Mouse (Mus musculus) thymus, postnatal 10 days (tissue): ENCODE data around the gene Klf4.

Source experiments
- DNase-seq, 2 experiments: peaks; one replicate each; pipeline ENCODE4 v3.0.0; 2021; ENCODE audit warnings: low spot score in 2 of 2

The Klf4 gene

DNA sequence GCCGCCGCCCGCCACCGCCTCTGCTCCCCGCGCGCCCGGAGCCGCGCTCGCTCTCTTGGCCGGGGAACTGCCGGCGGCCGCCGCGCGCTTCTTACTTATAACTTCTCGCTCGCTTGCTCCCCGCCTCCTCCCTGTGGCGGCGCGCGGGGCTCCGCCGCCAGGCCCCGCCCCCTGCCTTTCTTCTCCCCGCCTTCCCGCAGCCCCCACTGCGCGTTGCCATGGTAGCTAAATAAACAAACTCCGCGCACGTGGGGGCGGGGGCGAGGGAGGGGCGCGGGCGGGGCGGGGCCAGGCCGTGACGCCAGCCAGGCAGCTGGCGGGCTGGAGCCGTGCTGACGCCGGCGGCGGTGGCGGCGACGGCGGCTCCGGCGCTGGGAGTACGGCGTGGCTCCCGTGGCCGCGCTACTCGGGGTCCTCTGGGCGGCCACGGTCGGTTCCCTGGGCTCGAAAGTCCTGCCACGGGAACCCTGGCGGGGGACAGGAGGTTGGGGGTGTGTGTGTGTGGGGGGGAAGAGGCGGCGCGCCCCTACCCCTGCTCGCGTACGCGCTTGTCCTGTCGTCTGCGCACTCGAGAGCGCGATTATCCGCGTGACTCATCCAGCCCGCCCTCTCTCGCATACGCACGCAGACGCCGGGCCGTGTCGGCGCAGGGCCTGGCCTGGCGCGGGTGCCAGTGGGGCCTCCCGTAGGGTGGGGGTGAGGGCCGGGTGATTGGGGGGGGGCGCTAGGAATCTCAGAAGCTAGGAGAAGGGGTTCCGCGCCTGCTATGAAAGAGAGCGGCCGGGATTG is at the start of gene Klf4:
Gene Klf4 (minus strand): TSS at position 60 of the 789 bp plus-strand sequence.
- peak; percentile 89 to 96 for DNase-seq

DNA sequence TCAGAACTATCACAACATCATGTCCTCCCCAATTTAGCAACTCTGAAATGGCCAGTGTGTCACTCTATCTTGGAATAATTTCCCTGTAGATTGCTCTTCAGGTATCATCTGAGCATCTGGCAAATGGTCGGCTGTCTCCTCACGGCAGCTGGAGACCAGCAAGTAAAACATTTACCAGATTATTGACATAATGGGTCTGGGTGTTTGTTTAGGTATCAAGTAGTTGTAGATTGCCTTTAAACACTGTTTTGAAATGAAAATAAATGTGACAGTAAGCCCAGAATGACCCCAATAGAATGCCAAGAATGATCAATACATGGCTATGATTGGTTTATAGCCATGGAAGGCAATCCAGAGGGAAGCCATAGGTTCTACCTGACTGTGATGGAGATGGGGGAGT is 39.2 kb upstream of the Klf4 start:
- DNase-seq: no peak

DNA sequence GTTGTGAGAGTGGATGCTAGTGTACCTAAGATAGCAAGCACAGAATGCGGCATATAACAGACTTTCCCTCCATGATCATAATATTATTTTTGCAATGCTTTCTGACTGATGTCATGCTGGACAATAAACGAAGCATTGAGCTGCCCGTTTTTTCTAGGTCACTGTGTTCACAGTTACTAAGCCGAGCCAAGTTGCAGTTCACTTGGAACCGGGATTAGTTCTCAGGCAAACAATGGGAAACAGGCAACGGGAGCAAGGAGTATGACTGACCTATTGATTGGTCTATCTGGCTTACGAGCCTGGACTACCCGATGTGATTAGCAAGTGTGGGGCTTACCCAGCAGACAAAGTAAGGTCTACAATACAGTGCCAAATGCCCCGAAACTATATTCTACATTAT is 35.7 kb upstream of the Klf4 start:
- DNase-seq: no peak

DNA sequence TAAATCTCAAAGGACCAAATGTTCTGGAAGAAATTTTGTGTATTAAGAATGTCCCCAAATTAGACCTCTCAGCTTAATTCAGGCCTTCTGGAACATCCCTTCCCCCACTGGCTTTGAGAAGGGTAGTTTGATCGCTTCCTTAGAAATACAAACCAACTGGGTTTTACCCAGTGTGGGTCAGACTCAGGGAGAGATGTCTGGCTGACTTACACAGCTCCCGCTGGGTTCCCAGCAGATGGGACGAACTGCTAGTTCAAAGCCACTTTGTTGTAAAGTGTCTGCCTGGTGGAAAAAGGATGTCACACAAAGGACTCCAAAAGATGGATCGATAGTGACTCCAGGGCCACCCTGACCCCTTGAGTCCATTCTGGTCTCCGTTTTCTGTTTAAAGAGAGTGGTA is 35.3 kb upstream of the Klf4 start:
- DNase-seq: no peak

DNA sequence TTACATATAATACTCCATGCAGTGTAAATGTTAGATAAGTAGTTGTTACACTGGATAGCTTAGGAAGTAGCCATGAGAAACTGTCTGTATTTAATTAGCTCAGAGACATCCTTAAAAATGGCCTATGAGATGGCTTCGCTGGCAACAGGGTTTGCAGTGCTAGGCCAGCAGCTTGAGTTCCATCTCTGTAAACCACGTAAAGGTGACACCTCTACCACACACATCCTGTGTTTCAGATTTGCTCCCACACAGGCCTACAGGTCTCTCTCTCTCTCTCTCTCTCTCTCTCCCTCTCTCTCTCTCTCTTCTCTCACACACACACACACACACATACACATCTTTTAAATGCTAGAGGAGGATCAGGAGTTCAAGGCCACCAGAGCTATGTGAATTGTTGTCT is 32.1 kb upstream of the Klf4 start:
- no peak for DNase-seq

DNA sequence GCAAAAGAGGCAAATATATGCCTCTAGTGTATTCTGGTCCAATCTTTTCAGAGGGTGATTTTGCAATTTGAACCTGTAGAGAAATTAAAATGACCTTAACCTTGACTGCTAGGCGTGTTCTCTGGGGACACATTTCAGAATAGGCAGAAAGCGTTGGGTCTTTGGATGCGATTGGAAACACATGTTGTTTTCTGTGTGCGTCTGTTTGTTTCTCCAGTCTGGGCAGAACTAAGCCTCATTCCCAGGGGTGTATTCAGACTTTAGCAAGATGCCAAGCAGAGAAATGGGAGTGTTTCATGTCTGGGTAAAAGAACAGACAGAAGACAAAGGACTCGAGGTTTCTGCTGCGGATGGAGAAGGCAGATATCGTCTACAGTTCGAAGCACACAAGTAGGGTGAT is 30.8 kb upstream of the Klf4 start:
- DNase-seq: no peak

DNA sequence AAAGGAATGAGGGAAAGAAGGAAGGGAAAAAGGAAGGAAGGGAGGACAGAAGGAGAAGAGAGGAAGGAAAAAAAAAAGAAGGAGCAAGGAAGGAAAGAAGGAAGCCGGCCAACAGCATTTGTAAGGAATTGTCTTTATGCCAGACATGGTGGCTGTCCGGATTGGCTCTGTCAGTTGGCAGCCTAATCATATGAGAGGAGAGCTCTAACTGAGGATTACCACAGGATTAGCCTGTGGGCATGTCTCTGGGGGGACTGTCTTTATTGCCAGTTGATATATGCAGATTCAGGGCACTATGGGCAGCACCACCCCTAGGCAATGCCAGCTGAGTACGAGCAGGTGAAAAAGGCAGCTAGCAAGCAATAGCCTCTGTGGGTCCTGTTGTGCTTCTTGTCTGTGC is 29.8 kb upstream of the Klf4 start:
- no peak for DNase-seq

DNA sequence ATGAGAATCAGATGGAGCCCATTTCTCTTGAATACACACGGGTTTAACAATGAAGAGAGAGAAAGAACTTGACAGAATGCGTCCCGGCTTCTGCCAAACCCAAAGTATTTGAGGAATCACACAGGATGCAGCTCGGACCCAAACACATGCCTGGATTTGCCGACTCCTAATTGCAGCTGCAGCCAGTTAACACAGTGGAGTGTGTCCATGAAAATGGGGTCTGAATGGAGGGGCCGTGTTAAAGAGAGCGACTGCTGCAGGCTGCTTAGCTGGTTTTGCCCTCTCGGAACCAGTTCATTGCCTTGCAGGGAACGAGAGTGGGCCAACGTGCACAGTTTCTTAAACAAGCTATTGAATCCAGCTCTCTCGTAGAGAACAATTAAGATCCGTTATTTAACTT is 14.6 kb upstream of the Klf4 start:
- no peak for DNase-seq

DNA sequence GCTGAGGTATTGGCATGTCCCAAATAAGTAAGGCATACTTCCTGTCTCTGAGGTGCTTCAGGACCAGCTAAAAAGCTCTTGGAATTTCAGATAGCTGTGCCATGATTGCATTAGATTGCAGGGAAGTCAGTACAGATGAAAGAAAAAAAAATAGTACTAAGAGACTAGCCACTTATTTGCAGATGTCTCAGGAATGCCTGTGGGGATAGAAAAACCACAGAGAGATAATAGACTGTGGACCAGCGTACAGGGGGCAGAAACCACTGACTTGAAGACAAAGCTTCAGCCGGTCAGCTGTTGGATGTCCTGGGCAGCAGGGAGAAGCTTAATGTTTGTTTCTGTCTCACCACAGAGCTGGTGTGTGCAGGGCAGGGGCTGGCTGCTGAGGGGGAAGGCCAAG is 10.5 kb upstream of the Klf4 start:
- no peak for DNase-seq

DNA sequence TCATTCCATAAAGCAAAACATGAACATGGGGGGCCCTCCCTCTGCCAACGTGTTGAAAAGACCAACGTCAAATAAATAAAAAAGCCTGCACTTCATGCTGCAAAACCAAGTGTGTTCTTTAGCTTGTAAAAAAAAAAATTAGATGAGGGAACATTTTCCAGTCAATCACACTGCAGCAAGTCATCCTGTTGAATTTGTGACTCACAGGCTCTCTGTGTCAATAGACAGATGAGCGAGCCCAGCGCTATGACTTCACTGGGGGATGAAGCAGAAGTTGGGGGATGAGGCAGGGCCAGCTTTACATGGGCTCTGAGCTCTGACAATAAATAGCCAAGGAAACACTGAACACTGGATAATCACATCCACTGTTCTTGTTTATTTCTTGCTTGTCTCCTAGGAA is 9.4 kb upstream of the Klf4 start:
- no peak for DNase-seq

DNA sequence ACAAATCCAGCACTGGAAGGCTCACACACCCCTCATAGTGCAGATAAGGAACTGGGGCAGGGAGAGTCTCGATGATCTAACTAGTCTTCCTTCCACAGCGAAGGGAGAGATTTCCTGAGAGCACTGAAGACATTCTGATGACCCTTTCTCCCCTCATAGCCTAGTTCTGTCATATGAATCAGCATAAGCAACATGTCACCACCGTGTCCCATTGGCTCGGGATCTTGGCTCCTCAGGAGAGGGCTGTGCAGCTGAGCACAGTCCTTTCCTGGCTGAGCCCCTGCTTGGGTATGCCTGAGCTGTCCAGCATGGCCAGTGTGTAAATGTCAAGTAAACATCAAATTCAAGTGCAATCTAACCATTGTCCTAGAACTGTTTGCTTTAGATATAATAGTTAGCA is 9.0 kb upstream of the Klf4 start:
- DNase-seq: no peak

DNA sequence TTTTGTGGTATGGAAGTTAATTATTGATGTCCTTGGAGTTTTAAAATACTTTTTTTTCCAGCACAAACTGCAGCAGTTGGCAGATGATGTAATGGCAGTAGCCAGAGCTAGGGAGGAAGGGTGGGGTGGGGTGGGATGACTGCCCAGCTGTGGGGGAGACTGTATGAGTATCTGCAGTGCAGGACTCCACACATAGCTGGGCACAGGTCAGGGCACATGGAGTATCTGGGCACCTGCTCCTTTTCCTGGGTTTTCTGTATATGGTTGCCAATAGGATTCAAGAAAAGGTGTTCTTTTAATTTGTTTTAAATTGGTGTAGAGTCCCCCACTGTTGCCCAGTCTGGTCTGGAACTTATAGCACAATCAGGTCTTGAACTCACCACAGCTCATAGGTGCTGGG is 2.7 kb upstream of the Klf4 start:
- DNase-seq: no peak

DNA sequence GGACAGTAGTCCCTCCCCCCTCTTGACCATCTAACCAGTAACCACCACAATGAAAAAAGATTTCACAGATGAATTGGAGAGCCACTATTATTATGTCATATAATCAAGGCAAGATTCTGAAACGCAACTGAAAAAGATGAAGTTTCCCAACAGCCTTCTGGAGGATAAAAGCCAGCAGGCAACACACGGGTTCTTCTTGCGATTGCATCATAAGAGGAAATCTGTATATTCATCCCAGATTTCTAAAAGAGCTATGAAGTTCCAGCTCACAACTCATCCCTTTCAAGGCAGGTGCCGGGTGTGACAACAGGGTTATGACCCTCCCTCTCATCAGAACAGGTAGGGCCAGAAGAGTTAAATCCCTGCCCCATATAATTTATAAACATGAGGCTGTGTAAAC is 2.2 kb upstream of the Klf4 start:
- no peak for DNase-seq

DNA sequence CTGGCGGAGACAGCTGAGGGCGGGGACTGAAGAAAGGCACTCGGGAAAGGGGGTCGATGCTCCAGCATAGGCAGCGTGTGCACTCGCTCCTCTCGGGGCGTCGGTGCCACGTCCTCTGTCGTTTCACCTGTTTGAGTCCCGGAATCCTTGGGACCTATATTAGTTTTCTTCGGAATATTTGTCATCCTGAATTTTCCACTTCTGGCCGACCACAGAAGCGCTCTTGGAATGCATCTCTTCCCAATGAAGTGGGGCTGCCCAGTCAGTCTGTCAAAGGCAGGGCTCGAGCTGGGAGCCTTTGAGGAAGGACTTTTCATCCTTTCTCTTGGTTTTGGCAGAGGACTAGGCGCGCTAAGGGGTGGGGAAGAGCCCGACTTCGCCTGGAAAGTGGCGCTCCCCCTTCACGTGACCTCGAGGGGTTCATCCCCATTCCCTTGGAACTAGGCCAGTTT is 1.6 kb upstream of the Klf4 start:
- DNase-seq: peak in 1 of 2 experiments; percentile 7

DNA sequence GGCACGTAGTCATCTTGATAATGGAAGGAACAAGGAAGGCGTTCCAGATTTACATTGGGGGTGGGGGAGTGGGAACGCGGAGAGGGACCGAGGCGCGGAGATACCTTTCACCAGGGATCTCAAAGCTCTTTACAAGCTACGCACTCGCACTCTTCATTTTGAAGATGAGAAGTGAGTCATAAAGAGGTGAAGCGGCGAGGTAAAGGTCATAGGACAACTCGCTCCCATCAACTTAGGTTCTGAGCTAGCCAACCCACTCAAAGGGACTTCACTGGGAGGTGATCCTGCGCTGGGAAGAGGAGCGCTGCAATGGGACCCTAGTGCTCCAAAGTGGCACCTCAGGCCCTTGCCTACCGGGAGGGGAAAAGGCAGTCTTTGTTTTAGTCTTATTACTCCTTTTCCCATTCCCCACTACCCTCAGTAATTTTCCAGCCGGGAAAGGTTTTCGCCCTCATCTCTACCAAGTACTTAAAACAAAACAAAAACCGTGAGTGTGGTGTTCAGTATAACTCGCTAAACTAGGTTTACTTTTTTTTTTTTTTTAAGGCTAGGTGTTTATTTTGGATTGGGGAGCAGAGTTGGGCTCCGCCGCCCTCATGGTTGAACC is 1.0 kb upstream of the Klf4 start:
- DNase-seq: no peak

DNA sequence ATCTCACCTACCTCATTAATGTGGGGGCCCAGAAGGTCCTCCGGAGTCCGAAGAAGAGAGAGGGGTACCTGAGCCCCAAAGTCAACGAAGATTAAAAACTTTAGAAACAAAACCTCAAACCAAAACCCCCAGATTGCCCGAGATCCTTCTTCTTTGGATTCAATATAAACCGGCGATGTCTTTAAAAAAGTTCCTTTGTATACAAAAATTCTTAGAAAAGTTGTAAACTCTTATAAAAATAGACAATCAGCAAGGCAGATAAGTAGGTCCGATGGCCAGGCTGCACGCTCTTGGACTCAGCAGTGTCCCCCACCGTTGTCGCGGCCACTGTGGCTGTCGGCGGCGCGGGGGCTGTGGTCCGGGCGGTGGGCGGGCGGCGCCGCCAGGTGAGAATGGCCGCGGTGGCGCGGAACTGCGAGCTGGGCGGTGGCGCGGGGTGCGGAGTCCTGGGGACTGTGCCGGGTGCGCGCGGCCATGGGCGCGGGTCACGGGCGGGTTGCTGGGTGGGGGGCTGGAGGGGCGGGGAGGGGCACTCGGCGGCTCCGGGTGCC is 335 bp downstream of the Klf4 start:
- no peak for DNase-seq

DNA sequence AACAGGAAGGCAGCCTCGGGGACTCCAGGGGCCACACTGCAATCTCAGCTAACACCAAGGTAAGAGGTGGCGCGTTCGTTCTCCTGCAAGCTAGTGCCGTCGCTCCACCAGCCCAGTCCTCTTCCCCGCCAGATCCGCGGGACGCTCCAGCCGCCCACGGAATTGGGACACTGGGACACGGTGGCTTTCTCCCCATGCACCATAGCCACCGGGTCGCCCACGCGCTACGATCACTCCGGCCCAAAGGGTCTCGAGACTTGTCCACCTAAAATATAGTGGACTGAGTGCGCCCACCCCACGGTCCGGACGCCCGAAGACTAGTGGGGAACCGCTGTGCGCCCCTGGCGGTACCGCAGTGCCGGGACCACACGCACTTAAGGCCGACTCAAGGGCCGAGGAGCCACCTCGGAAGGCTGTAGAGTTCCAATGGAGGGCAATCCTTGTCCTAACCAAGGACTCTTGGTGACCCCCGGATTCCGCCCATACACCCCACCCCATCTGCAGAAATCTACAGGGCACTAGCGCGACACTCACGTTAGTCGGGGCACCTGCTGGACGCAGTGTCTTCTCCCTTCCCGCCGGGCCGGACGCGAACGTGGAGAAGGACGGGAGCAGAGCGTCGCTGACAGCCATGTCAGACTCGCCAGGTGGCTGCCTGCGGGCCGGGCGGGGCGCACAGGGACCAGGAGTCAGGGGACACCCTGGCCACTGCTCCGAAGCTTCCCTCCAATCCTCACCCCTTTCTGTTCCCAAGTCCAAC is 990 bp downstream of the Klf4 start:
- DNase-seq: peak; percentile 18 to 28

DNA sequence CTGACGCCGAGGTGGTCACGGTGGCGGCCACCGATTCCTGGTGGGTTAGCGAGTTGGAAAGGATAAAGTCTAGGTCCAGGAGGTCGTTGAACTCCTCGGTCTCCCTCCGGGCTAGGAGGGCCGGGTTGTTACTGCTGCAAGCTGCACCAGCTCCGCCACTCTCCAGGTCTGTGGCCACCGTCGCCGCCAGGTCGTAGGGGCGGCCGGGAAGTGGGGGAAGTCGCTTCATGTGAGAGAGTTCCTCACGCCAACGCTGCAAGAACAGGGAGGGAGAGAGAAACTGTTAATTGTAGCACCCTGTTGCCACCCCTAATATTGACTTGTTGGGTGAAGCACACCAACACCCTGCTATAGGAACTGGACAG is 1.6 kb downstream of the Klf4 start:
- DNase-seq: no peak

DNA sequence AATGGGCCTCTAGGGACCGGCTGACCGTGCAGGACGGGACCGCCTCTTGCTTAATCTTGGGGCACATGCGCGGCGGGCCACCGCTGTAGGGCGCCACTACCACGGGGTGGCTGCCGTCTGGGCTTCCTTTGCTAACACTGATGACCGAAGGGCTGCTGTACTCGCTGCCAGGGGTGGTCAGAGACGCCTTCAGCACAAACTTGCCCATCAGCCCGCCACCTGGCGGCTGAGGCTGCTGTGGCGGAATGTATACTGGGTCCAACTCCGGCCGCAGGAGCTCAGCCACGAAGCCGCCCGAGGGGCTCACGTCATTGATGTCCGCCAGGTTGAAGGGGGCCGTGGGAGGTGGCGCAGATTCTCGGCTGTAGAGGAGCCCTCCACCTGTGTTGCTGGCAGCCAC is 2.0 kb downstream of the Klf4 start:
- peak in 1 of 2 experiments; percentile 22 for DNase-seq

DNA sequence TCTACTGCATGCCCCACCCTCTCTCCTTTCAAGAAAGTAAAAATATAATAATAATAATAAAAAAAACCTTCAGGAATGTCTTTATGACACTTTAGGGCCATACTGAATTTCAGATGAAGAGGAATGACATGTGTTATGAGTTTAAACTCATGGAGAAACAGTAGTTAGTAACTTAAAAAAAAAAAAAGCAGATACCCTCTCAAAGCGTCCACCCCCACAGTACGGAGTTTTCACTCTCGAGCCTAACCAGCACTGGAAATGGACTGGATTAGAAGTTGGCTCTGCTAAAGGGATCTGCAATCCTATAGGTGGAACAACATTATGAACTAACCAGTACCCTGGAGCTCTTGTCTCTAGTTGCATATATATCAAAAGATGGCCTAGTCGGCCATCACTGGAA is 3.9 kb downstream of the Klf4 start:
- no peak for DNase-seq

DNA sequence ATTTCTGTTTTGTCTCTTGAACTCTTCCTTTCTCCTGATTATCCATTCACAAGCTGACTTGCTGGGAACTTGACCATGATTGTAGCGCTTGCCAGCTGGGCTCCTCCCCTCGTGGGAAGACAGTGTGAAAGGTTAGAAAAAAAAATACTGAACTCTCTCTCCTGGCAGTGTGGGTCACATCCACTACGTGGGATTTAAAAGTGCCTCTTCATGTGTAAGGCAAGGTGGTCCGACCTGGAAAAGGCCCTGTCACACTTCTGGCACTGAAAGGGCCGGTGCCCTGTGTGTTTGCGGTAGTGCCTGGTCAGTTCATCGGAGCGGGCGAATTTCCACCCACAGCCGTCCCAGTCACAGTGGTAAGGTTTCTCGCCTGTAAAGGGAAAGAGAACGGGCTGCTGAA is 4.3 kb downstream of the Klf4 start:
- DNase-seq: no peak

DNA sequence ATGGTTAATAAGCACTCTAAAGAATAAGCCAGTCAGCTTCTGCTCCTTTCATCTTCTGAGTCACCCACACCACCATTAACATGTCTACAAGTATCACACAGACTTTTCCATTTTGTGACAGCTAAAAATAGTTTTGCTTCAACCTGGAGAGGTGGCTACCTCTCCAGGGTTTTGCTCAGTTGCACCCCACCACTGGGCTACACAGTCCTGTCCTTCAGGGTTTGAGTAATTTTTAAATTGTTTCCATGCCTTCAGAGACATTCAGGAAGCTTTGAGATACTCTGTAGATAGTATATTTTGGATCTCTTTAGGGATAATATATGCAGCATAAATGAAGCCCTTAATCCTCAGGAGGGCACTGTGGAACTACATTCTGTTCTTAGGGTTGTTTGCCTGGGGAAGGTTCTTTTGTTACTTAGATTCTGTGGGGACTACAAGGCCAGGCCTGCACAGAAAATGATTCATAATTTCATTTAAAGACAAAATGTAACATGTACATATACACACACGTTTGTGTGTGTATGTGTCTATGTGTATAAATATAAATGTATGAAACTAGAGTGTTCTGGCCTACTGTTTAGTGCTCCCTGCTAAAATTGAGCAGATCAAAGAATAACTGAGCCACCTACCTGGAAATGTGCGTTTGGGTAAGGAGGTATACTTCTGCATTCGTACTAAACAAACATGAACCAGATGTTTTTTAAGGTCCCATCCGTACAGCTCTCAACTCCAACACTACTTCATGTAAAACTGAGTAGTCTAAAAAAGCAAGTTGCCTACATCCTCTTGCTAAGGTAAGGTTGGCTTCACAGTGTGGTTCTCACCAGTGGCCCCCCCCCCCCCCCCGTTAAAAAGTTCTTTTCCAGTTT is 5.8 kb downstream of the Klf4 start:
- no peak for DNase-seq
